Mouse (Mus musculus) intestine, embryonic 16.5 days (tissue): Measurements from ENCODE around the gene Fam167b. TPM values are rescaled to one million over a fixed set of nuclear protein-coding genes. Genes with fewer than 3 reads are reported as not detected.
"Not testable (repeated sequence)": the region's sequence is repeated elsewhere in the genome, so short reads cannot be mapped to it uniquely, and the experiment has no call there.

Source experiments
- ATAC-seq: fragments of 200-750 bp; cut with Nextera tagmentation; 2 replicates; pipeline ENCODE4 v1.8.0; 2017; ENCODE audit warnings: moderate TSS enrichment, moderate library complexity
- H3K27ac ChIP-seq: fragments of 300-500 bp; sonication (generic); 2 replicates; pipeline ENCODE4 v1.5.1; 2014; ENCODE audit warnings: mild to moderate bottlenecking, low read length
- H3K27me3 ChIP-seq: fragments of 300-500 bp; sonication (generic); replicated peaks from 2 replicates; pipeline ENCODE4 v1.6.1; 2014; ENCODE audit warnings: low read length, control low read depth, mixed read lengths; ENCODE audit not compliant: control insufficient read depth, insufficient read depth
- H3K36me3 ChIP-seq: fragments of 300-500 bp; sonication (generic); 2 replicates; pipeline ENCODE4 v1.6.1; 2014; ENCODE audit warnings: low read length, control low read depth; ENCODE audit not compliant: control insufficient read depth, insufficient read depth
- H3K4me1 ChIP-seq: fragments of 300-500 bp; sonication (generic); 2 replicates; pipeline ENCODE4 v1.6.1; 2014; ENCODE audit warnings: low read length, control low read depth, mixed read lengths; ENCODE audit not compliant: control insufficient read depth, insufficient read depth
- H3K4me2 ChIP-seq: fragments of 300-500 bp; sonication (generic); 2 replicates; pipeline ENCODE4 v1.6.1; 2014; ENCODE audit warnings: low read depth, low read length, control low read depth
- H3K4me3 ChIP-seq: fragments of 300-500 bp; sonication (generic); 2 replicates; pipeline ENCODE4 v1.5.1; 2014; ENCODE audit warnings: mild to moderate bottlenecking, low read length
- H3K9ac ChIP-seq: fragments of 300-500 bp; sonication (generic); 2 replicates; pipeline ENCODE4 v1.6.1; 2014; ENCODE audit warnings: low read depth, low read length
- H3K9me3 ChIP-seq: fragments of 300-500 bp; sonication (generic); 2 replicates; pipeline ENCODE4 v1.6.1; 2016; ENCODE audit warnings: low read length, control low read depth; ENCODE audit not compliant: control insufficient read depth
- WGBS: fragments of 180-500 bp; shearing (Covaris S2); extraction: QIAGEN DNeasy Blood & Tissue Kit; methylation state at CpG from one replicate; pipeline ENCODE4 v1.1.7; 2014; 5-methylcytosine and 5-hydroxymethylcytosine counted together
- microRNA-seq: library from miRNA; unstranded; fragments of <30 nt; microRNA quantifications from one replicate; pipeline ENCODE4, GENCODE M21; 2016
- polyA plus RNA-seq: library from polyadenylated mRNA; unstranded; fragments of >200 nt; fragmentation: Nextera tagmentation; extraction: Ambion mirVana; gene quantifications from 2 replicates; pipeline ENCODE4 v1.2.1, GENCODE M21; 2015

Fam167b gene
- polyA plus RNA-seq, 1 experiment from 2014 or later = 2.3 TPM

DNA sequence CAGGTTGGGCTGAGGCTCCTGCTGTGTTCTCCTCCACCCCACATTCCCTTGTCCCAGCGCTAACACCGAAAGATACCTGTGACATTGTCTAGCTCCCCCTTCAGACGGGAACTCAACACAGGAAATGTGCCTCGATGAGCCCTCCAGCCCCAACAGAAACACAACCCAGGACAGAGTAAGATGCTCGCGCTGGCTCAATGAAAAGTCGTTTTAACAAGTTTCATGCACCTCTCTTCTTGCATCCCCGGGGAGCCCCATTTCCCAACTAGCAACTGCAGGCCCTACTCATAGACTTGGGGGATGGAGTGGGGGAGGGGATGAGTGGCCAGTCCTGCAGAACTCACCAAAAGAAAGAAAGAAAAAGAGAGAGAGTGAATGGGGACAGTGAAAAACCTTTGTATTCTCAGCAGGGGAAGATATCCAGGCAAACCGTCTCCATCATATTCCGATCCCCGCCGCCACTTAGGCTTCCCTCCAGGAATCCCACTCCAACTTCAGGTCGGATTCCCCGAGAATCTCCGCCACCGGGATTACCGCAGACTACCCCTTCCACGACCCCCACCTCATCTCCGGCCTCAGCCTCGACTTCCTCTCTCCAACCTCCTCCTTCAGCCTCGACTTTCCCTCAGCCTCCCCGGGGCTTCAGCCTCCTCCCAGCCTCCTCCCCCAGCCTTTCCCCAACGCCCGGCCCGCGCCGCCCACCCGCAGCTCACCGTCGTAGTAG is 36.3 kb downstream of the Fam167b start:
- peak overlapping the region; percentile 90 for H3K4me3 ChIP-seq
- ATAC-seq = no peak; the same call in none of the 2 replicates
- H3K36me3 ChIP-seq = 0 out of 2 replicates have a peak, but pooled peaks cover 3% of the 10 kb centered on the region

DNA sequence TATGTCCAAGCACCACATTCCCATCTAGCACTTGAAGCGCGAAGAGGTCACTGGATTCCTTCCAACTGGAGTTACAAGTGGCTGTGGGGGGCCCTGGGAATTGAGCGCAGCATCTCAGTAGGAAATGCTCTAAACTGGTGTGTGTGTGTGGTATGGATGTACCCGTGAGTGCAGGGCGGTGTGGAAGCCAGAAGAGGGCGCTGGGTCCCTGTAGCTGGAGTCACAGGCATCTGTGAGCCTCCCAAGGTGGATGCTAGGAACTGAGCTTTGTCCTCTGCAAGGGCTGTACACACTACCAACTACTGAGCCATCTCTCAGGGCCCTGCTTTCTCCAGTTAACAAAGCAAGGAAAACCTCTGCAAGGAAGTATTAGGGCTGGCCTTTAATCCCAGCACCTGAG is 38.3 kb downstream of the Fam167b start:
- peaks cover 17% of the 10 kb centered on the region for H3K4me1 ChIP-seq

More for the DNA sequence above, 36.3 kb downstream of the Fam167b start:
- Histone ChIP-seq H3K4me1 (peaks cover 17% of the 10 kb centered on the region), H3K9me3 (no peaks in the 10 kb centered on the region), H3K9ac (peak overlapping the region; percentile 89), H3K4me2 (peak overlapping the region; percentile 86), H3K27me3 (no peaks in the 10 kb centered on the region), H3K27ac (peak overlapping the region; percentile 86)
- WGBS = under 1% methylated on average over 30 of the region's 30 CpGs

DNA sequence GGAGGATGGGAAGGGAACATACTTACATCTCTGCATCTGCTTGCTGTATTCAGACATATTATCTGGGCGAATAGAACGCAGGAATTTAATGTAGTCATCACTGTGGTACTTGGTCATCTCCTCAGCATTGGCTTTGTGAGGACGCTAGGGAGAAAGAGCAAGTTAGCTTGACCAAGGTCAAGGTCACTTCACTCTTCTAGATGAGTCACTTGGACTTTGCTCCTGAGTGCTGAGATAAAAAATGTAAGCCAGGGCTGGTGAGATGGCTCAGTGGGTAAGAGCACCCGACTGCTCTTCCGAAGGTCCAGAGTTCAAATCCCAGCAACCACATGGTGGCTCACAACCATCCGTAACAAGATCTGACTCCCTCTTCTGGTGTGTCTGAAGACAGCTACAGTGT is 49.4 kb downstream of the Fam167b start:
- not testable (repeated sequence) for H3K9ac ChIP-seq, H3K9me3 ChIP-seq, H3K4me3 ChIP-seq, H3K4me2 ChIP-seq, ATAC-seq, H3K27me3 ChIP-seq, H3K27ac ChIP-seq, H3K4me1 ChIP-seq
- H3K36me3 ChIP-seq = peaks cover 12% of the 10 kb centered on the region
- WGBS = 89% methylated on average over 5 of the region's 6 CpGs

More for the DNA sequence above, 38.3 kb downstream of the Fam167b start:
- no peak for ATAC-seq
- Histone ChIP-seq H3K27me3 (no peaks in the 10 kb centered on the region), H3K36me3 (0 out of 2 replicates have a peak, but pooled peaks cover 3% of the 10 kb centered on the region), H3K4me3 (no peak overlapping the region), H3K4me2 (no peak overlapping the region), H3K27ac (no peak overlapping the region), H3K9me3 (no peaks in the 10 kb centered on the region), H3K9ac (no peak overlapping the region)
- 84% methylated on average over 6 of the region's 6 CpGs for WGBS

Small RNA genes lying within 50 kb of the gene (microRNA-seq; reads per million reads assigned to microRNA genes)
- not detected for gene Mir8119

Other genes starting within 250 kb of the Fam167b start
- 271 and 297 TPM in 2 replicates for gene Rbbp4, start 243.2 kb downstream of the Fam167b start, polyA plus RNA-seq
- 64.2 and 66.9 TPM in 2 replicates for gene Zbtb8os, start 242.9 kb downstream of the Fam167b start, polyA plus RNA-seq
- gene Zbtb8a, start 200.4 kb downstream of the Fam167b start, polyA plus RNA-seq = 13.6 and 14.0 TPM in 2 replicates
- 1.1 and 1.2 TPM in 2 replicates for gene Zbtb8b, start 137.7 kb downstream of the Fam167b start, polyA plus RNA-seq
- 24.5 and 24.7 TPM in 2 replicates for gene Bsdc1, start 117.0 kb downstream of the Fam167b start, polyA plus RNA-seq
- gene Tssk3, start 87.5 kb downstream of the Fam167b start, polyA plus RNA-seq = not detected in 2 replicates
- gene Fam229a, start 87.4 kb downstream of the Fam167b start, polyA plus RNA-seq = not detected in 2 replicates
- 289 and 312 TPM in 2 replicates for gene Marcksl1, start 65.0 kb downstream of the Fam167b start, polyA plus RNA-seq
- 196 and 207 TPM in 2 replicates for gene Hdac1, start 35.8 kb downstream of the Fam167b start, polyA plus RNA-seq
- 6.1 and 7.9 TPM in 2 replicates for gene Lck, start 4.9 kb downstream of the Fam167b start, polyA plus RNA-seq
- gene Eif3i, start 22.1 kb upstream of the Fam167b start, polyA plus RNA-seq = 255 and 274 TPM in 2 replicates
- 180 and 186 TPM in 2 replicates for gene Tmem234, start 22.1 kb upstream of the Fam167b start, polyA plus RNA-seq
- gene Dcdc2b, start 35.7 kb upstream of the Fam167b start, polyA plus RNA-seq = 1.6 and 1.7 TPM in 2 replicates
- gene Iqcc, start 40.5 kb upstream of the Fam167b start, polyA plus RNA-seq = 24.3 and 31.2 TPM in 2 replicates
- gene Ccdc28b, start 45.4 kb upstream of the Fam167b start, polyA plus RNA-seq = 42.7 and 44.6 TPM in 2 replicates
- 54.9 and 55.7 TPM in 2 replicates for gene Txlna, start 62.5 kb upstream of the Fam167b start, polyA plus RNA-seq
- gene Kpna6, start 94.2 kb upstream of the Fam167b start, polyA plus RNA-seq = 14.4 and 15.2 TPM in 2 replicates
- gene Tmem39b, start 118.3 kb upstream of the Fam167b start, polyA plus RNA-seq = 9.2 and 10.6 TPM in 2 replicates
- gene Khdrbs1, start 163.8 kb upstream of the Fam167b start, polyA plus RNA-seq = 62.2 and 62.6 TPM in 2 replicates
- gene Ptp4a2, start 232.7 kb upstream of the Fam167b start, polyA plus RNA-seq = 277 and 289 TPM in 2 replicates